ENCODE assay signal across 12 mouse cellular contexts in genomic region chr15:51628518-51628917, GRCm38 (mm10).
DNase-seq lines count a peak whose midpoint lies in the region; TF ChIP-seq lines count a peak whose summit lies in the region.
"Had no signal": no experiment of that assay in that cellular context is flagged by ENCODE, and none has a peak within 500 bp of the region (broad histone marks: within the 10 kb centered on the region; RNA-seq: fewer than 3 reads in every experiment).

No protein-coding gene starts in this region.

- H3K4me3 ChIP-seq in embryonic facial prominence, embryonic 10.5 days, result no peak overlapping the region
- H3K4me3 ChIP-seq in gastrocnemius, adult 2 months, result no peak overlapping the region
- H3K4me3 ChIP-seq: heart, embryonic 12.5 days had no signal

- peaks cover 8% of the 10 kb centered on the region for H3K4me1 ChIP-seq in embryonic facial prominence, embryonic 10.5 days
- H3K4me1 ChIP-seq: heart, embryonic 12.5 days had no signal

- H3K9me3 ChIP-seq in embryonic facial prominence, embryonic 10.5 days, result no peaks in the 10 kb centered on the region
- H3K9me3 ChIP-seq: heart, embryonic 12.5 days had no signal

- peak; percentile 7 for DNase-seq in kidney, postnatal 10 days
- DNase-seq in kidney, adult 18-20 months, result no peak
- DNase-seq in NIH3T3 (ENCODE audit: low read depth), result peak; percentile 74
- peak; percentile 62 for DNase-seq in embryonic facial prominence, embryonic 10.5 days (ENCODE audit: low spot score)
- peak; percentile 34 for DNase-seq in lung, postnatal 14 days
- no peak for DNase-seq in ovary, postnatal 14 days (ENCODE audit: low spot score)
- DNase-seq in gastrocnemius, adult 2 months, result no peak
- no peak for DNase-seq in left cerebral cortex, adult 9 months (ENCODE audit: low spot score in 2 of 2)
- DNase-seq: thymus, postnatal 14 days had no signal

- H3K27me3 ChIP-seq in embryonic facial prominence, embryonic 10.5 days (replicated peaks; ENCODE audit: low read depth, poor library complexity, severe bottlenecking), result no peaks in the 10 kb centered on the region

- intact Hi-C loops in gastrocnemius, adult 2 months (cut with DNase I), result no loop called here

- 53% methylated on average over 4 of the region's 4 CpGs for WGBS in embryonic facial prominence, embryonic 10.5 days

- TF ChIP-seq CTCF in gastrocnemius, adult 2 months (IDR thresholded peaks at IDR 0.05), result no peak

- H3K36me3 ChIP-seq in embryonic facial prominence, embryonic 10.5 days (replicated peaks), result no peaks in the 10 kb centered on the region
- H3K36me3 ChIP-seq: heart, embryonic 12.5 days had no signal

- H3K27ac ChIP-seq in embryonic facial prominence, embryonic 10.5 days (replicated peaks), result peak overlapping the region; percentile 44; the same call in 1 of the 2 replicates
- H3K27ac ChIP-seq in gastrocnemius, adult 2 months, result no peak overlapping the region
- H3K27ac ChIP-seq: hindbrain, postnatal 0 days; macrophage had no signal

Comparison
In these comparisons a context has a peak if more than half of its experiments do, and no peak if none do; other contexts are left out.
1. DNase-seq: peak in kidney, postnatal 10 days (single experiment), NIH3T3 (single experiment), embryonic facial prominence, embryonic 10.5 days (single experiment) and lung, postnatal 14 days (single experiment); none in kidney, adult 18-20 months (single experiment), ovary, postnatal 14 days (single experiment), gastrocnemius, adult 2 months (single experiment) and left cerebral cortex, adult 9 months (0 of 2).